Mouse (Mus musculus): Measurements from ENCODE around the gene Ehd2.
"Not testable (repeated sequence)": the region's sequence is repeated elsewhere in the genome, so short reads cannot be mapped to it uniquely, and the experiment has no call there.

The Ehd2 gene

DNA sequence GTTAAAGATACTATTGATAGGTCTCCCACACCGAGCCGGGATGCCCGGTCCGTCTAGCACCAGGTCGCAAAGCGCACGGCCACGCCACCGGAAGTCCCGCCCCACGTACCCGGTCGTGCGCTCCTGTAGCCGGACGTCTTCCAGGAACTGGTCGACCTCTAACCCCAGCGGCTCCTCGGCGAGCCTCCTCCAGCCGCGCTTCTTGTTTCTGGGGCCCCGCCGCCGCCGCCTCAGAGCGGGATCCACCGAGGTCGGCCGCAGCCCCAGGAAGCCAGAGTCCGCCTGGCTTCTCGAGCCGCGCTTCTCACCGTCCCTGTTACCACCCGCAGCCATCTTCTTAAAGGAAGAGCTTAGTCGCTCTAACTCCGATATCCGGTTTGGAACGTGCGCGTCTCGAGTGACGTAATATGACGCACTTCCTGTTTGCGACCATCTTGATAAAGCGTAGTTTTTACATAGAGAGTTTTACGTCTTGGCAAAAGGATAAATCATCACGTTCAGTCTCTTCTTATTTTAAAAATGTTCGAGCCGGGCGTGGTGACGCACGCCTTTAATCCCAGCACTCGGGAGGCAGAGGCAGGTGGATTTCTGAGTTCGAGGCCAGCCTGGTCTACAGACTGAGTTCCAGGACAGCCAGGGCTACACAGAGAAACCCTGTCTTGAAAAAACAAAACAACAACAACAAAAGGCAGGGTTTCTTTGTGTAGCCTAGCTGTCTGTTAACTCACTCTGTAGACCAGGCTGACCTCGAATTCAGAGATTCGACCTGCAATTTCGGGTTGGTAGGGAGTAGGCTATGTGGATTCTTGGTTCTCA lies 21.4 kb downstream of the Ehd2 start, which contains the start of gene Nop53:
Gene Nop53 (minus strand): TSS at position 354 of the 816 bp plus-strand sequence.
- peak; percentile 100 for DNase-seq (ENCODE audit: low spot score)

DNA sequence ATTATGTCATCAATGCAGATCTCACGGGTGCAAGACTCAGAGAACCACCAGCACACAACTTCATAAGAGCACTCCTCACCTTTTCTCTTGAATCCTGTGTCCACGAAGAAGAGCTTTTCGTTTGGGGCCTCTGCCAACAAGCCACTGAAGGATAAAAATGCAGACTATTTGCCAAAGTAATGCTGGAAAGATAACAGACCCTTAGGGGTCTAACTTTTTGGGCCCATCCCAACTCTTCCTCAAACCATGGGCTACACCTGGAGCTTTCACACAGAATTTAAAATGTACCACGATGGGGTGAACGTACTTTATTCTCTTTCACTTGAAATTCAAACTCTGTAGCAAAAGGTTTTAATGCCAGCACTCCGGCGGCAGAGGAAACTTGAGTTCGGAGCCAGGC lies 22.2 kb downstream of the Ehd2 start:
- DNase-seq (ENCODE audit: low spot score): no peak

GRCm38 (mm10) chr7:15944311-15944710 lies 23.1 kb downstream of the Ehd2 start:
- no peak for DNase-seq (ENCODE audit: low spot score)

- no peak for DNase-seq (ENCODE audit: low spot score)
Measured at GRCm38 (mm10) chr7:15938621-15939020, 28.7 kb downstream of the Ehd2 start.

DNA sequence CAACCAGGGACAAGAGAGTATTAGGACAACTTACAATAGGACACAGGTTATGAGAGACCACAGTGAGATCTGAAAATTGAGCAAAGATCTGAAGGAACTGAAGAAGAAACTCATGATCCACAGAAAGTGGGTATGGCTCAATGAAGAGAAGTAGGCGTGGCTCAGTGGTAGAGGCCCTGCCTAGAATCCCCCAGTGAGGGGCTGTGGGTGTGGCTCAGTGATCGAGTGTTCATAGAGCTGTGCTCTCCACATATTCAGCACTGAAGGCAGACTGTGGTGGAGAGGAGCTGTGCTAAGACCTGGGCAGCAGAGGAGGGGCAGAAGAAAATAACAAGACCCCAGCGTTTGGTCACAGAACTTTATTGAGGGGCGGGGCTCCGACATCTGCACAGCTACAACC lies 29.9 kb downstream of the Ehd2 start:
- DNase-seq (ENCODE audit: low spot score): no peak

DNA sequence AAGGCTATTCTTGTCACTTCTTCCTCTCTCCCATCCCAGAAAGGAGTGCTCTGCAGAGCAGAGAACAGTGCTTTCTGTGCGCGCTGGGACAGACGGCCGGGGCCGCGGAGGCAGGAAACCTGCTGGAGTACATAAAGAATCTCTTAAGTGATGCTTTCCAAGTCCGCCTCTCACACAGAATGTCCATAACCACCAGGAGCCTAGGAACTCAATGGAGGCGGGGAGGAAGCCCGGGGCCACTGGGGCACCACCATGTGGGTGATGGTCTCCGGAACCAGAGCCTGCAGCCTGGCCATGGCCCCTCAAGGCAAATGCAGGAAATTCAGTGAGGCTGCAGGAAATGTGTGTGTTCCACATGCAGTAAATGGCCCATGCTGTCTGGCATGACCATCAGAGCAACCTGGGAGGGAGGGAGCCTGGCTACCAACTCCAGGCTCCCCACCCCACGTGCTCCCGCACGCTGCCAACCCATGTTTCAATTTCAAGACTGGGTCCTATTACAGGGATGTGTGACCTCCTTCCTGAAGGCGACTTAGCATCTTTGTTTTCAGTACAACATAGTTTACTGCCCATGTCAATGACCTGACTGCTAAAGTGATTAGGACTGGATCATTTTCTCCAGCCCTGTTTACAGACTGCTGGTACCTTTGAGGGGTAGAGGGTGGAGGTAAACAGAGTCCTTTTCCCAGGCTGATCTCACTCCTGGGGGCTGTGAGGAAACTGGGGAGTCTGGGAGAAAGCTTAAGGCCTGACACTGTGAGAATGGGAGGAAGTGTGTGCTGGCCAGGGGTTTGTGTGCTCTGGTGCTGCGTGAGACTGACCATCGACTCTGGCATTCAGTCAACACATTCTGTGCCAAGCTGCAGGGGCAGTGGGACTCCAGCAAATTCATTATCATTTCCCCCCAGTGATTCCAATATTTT lies 33.7 kb downstream of the Ehd2 start:
- DNase-seq (ENCODE audit: low spot score): no peak

DNA sequence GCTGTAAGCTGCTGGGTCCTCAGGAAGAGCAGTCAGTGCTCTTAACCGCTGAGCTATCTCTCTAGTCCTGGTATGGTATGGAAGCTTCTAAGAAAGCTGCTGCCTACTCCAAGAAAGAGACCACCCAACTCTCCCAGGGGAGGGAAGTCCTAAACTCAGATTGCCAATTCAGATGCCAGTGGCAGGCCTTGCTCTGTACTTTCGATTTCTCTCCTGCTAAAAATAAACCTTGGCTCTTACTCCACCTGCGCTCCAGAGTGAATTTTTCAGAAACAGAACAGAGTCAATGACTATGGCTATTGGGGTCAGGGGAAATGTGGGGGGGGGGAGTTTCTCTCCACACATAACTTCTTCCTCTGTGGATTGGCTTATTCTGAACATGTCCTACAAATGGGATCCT lies 35.7 kb downstream of the Ehd2 start:
- no peak for DNase-seq (ENCODE audit: low spot score)

GRCm38 (mm10) chr7:15930543-15930942 lies 36.8 kb downstream of the Ehd2 start:
- DNase-seq (ENCODE audit: low spot score): no peak

DNA sequence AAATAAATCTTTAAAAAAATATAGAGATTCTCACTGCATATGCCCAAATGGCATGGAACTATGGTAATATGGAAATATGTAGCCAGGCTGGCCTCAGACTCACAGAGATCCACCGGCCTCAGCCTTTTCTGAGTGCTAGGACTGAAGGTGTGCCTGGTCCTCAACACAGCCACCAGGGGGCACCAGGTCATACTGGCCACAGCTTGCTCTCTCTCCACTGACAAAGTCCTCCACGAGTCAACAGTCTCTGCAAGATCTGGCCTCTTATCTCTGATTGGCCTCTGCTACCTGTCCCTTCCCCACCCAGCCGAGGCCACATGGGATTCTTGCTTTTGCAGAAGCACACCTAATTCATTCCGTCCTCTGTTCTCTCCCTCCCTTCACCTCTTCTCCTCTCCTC lies 37.5 kb downstream of the Ehd2 start:
- peak; percentile 74 for DNase-seq (ENCODE audit: low spot score)

DNA sequence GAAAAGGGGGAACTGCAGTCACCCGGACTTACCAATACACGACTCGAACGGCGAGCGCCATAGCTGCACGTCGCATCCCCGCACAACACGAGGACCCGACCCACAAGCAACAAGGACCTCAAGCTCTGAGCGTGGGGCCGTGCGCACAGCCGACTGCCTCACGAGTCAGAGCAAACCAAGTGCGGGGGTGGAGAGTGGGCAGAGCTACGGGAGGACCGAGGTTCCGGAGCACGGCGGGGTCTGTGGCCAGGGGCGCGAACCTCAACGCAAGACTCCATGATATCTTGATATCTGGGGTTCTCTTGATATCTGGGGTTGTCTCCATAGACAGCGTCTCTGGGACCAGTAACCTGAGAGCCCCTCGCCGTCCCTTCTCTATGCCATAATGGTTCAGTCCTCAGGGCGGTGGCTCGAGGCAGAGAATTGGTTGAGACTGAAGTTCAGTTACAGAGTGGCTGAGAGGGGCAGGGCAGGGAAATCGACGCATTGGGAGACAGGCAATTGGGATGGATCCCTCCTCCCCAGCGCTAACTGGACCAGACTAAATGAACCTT lies 45.1 kb downstream of the Ehd2 start, which contains the start of gene Selenow:
Gene Selenow (minus strand): TSS at position 183 of the 554 bp plus-strand sequence.
- DNase-seq (ENCODE audit: low spot score): peak; percentile 96

- peak; percentile 82 for DNase-seq (ENCODE audit: low spot score)
Measured at GRCm38 (mm10) chr7:15921796-15922195, 45.6 kb downstream of the Ehd2 start.

DNA sequence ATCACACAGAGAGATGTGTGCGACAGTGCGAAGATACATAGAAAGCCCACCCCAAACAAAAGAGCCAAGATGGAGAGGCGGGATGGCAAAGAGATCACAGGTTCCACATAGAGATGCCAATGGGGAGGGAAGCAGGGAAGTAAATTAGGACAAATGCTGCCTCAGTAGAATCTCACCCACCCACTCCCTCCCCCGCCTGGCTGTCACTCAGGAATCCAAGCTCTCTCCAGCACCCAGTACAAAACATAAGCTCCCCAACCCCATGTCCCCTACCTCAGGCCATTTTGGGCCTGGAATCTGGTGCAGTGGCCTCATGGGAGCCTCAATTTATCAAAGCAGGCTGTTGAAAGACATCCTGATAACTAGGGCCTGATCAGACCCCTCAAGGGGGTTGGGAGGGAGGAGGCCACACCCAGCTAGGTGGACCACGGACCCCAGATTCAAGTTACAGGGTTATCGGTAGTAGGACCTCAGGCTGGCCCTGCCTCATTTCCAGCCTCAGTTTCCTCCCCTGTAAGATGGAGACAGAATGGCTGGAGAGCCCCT lies 46.6 kb downstream of the Ehd2 start:
- DNase-seq (ENCODE audit: low spot score): no peak

GRCm38 (mm10) chr7:15919947-15920346 lies 47.4 kb downstream of the Ehd2 start:
- DNase-seq (ENCODE audit: low spot score): no peak

DNA sequence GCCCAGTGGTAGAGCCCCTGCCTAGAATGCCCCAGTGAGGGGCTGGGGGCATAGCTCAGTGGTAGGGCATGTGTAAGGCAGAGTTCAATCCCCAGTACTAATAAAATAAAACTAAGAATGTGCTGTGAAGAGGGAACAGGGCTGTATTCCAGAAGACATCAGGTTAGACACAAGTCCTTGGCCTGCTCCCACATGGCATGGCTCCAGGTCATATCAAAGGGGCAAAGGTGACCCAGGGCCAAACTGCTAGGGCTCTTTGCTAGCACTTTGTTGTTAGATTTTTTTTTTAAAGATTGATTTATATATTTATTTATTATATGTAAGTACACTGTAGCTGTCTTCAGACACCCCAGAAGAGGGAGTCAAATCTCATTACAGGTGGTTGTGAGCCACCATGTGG lies 49.0 kb downstream of the Ehd2 start:
- DNase-seq (ENCODE audit: low spot score): no peak

DNA sequence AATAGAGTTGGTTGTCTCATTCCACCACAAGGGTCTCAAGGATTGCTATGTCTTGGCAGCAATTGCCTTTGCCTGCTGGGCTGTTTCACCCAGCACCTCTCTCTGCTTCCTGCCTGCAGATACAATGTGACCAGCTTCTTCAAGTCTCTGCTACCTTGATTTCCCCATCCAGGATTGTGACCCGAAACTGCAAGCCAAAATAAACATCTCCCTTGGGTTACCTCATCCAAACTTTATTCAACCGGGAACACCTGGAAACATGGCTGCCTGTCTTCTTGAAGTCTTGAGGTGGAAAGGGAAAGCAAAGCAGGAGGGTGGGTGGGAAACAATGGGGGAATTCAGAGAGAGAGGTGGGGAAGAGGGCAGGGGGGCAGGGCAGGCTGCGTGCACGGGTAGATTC lies 50.4 kb downstream of the Ehd2 start:
- no peak for DNase-seq (ENCODE audit: low spot score)

- no peak for DNase-seq (ENCODE audit: low spot score)
Measured at GRCm38 (mm10) chr7:15916134-15916723, 51.1 kb downstream of the Ehd2 start.

DNA sequence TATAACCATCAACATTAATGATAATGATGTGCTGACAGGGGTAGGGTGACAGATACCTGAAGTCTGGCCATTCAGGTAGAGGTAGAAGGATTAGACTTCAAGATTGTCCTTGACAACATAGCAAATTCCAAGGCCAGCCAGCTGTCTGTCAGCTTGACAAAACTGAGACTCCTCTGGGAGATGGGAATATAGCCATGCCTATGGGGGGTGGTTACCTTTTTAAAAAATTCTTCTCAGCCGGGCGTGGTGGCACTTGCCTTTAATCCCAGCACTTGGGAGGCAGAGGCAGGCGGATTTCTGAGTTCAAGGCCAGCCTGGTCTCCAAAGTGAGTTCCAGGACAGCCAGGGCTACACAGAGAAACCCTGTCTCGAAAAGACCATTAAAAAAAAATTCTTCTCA lies 51.7 kb downstream of the Ehd2 start:
- DNase-seq (ENCODE audit: low spot score): not testable (repeated sequence)

DNA sequence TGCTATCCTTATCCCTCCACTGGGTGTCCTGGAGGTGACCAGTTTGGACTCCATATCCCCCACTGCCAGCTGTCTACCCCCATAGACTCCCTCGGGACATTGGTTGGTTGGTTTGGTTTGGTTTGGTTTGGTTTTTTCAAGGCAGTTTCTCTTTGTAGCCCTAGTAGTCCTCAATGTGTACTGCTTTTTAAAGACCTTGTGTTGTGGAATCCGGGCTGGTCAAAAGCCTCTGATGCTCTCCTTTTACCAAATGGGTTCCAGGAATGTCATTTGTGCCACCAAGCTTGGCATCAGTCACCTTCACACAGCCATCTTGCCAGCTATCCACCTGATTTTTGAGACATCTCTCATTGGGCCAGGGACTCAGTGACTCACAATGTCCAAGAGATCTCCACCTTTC lies 52.6 kb downstream of the Ehd2 start:
- DNase-seq (ENCODE audit: low spot score): no peak

- peak; percentile 53 for DNase-seq (ENCODE audit: low spot score)
Measured at GRCm38 (mm10) chr7:15914252-15914651, 53.1 kb downstream of the Ehd2 start.

DNA sequence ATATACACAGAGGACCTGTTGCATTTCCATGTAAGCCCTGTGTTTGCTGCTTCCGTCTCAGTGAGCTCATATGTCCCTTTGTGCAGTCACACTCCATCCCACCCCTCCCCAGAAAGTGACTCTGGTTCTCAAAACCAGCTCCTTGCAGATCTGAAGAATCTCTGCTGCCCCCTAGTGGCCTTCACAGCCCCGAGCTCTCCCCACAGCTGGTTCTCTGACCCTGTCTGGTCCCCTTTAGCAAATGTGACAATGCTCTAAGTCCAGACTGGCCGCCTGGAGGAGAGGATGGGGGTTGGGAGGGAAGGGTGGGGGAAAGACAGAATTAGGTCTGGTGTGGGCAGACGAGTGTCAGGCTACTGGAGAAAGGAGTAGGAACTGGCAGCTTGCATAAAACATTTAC lies 55.2 kb downstream of the Ehd2 start:
- peak; percentile 86 for DNase-seq (ENCODE audit: low spot score)

DNA sequence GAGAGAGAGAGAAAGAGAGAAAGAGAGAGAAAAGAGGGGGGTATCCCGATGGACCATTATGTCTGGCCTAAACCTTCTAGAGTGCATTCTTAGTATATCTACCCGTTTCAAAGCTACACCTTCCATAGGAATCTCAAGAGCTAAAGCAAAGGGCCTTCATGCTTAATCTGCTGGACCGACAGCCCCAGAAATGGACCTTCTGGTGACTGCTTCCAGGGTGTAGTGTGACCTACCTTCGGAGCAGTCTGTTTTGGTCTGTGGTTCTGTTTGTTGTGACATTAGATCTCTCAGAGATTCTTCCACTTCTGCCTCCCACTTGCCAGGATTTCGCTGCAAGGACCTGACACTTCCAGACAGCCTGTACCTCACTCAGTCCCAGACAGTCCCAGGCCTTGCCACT lies 56.8 kb downstream of the Ehd2 start:
- DNase-seq (ENCODE audit: low spot score): no peak

All from embryo, embryonic 10 days (tissue).